Mouse (Mus musculus): ENCODE data around the gene Wdr17. TPM values are rescaled to one million over a fixed set of nuclear protein-coding genes. Genes with fewer than 3 reads are reported as not detected.

Wdr17 gene
- polyA plus RNA-seq (2015; fragmentation: Nextera tagmentation; extraction: Ambion mirVana): 0.10 and 0.45 TPM in 2 replicates

GRCm38 (mm10) chr8:54886987-54887785, at the start of gene Wdr17:
Gene Wdr17 (minus strand): TSS chr8:54887184.
- H3K4me2 ChIP-seq: no peak within 1 kb of the TSS
- no peak within 1 kb of the TSS for H3K4me3 ChIP-seq
- H3K27me3 ChIP-seq: no peaks in the 10 kb centered on the region
- no peaks in the 10 kb centered on the region for H3K9me3 ChIP-seq
- WGBS: 69% methylated on average over 9 of the region's 9 CpGs
- no peak for ATAC-seq (ENCODE audit: borderline replicate concordance, extremely low read depth, low FRiP score, low TSS enrichment)
- H3K9ac ChIP-seq: no peak within 1 kb of the TSS
- no peaks in the 10 kb centered on the region for H3K36me3 ChIP-seq
- H3K4me1 ChIP-seq: no peaks in the 10 kb centered on the region
- H3K27ac ChIP-seq: no peak within 1 kb of the TSS

GRCm38 (mm10) chr8:54932306-54932705, 45.3 kb upstream of the Wdr17 start:
- Histone ChIP-seq H3K4me1 (no peaks in the 10 kb centered on the region), H3K4me2 (no peak overlapping the region), H3K4me3 (no peak overlapping the region), H3K9ac (no peak overlapping the region), H3K9me3 (no peaks in the 10 kb centered on the region), H3K27ac (no peak overlapping the region), H3K27me3 (no peaks in the 10 kb centered on the region), H3K36me3 (no peaks in the 10 kb centered on the region)
- ATAC-seq (ENCODE audit: borderline replicate concordance, extremely low read depth, low FRiP score, low TSS enrichment): no peak
- WGBS: 60% methylated on average over 2 of the region's 2 CpGs

DNA sequence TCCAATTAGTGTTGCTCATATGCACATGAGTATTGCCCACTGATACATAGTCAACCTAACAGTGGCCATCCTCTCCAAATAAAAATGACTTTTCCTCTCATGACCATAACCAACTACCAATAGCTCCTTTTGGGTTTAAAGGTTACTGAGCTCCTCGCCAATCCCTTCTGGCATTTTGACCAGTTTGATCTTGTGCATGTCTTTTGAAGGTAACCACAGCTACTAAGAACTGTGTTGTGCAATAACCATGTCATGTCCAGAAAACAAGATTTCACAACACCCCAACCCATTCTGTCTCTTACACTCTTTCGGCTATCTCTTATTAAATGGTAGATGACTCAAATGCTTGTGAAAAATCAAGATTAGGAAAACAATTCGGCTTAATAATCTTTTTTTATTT, 38.0 kb upstream of the Wdr17 start:
- H3K4me1 ChIP-seq: no peaks in the 10 kb centered on the region
- no peak for ATAC-seq (ENCODE audit: borderline replicate concordance, extremely low read depth, low FRiP score, low TSS enrichment)
- no peak overlapping the region for H3K9ac ChIP-seq
- no peaks in the 10 kb centered on the region for H3K36me3 ChIP-seq
- no peak overlapping the region for H3K27ac ChIP-seq
- 70% methylated on average over 3 of the region's 3 CpGs for WGBS
- H3K4me2 ChIP-seq: no peak overlapping the region
- H3K27me3 ChIP-seq: no peaks in the 10 kb centered on the region
- no peak overlapping the region for H3K4me3 ChIP-seq
- H3K9me3 ChIP-seq: no peaks in the 10 kb centered on the region

DNA sequence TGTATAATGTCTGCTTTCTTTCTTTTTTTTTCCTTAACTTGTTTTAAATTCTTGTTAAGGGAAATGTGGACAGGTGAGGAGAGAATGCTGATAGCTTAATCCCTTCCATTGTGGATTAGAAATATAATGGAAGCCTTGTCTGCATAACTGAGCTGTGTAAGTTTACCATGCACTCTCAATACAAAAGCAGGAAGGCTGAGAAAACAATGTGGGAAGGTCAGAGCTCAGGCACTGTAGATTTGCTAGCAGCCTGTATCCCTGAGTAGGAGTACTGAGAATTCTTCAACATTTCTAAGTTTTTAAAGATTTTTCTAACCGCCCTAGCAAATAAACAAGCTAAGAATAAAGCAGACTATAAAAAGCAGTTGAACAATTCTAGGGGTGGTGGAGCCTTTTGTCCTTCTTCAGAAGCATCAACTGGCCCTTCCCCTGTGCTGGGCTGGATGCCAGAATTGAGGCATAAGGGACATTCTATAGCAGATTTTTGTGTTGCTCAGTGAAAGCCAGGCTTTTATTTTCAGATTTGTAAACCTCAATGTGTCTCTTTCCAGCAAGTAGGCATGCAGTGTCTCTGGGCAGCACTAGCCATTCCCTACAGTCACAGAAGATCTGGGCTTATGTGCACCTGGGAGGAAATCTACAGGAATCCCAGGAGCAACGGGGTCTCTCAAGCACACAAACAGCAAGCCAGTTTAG, 35.3 kb upstream of the Wdr17 start:
- WGBS: 36% methylated on average over 2 of the region's 2 CpGs
- H3K36me3 ChIP-seq: no peaks in the 10 kb centered on the region
- H3K4me3 ChIP-seq: no peak overlapping the region
- H3K27ac ChIP-seq: no peak overlapping the region
- ATAC-seq (ENCODE audit: borderline replicate concordance, extremely low read depth, low FRiP score, low TSS enrichment): no peak
- no peaks in the 10 kb centered on the region for H3K27me3 ChIP-seq
- H3K4me2 ChIP-seq: no peak overlapping the region
- H3K9ac ChIP-seq: no peak overlapping the region
- H3K9me3 ChIP-seq: no peaks in the 10 kb centered on the region
- H3K4me1 ChIP-seq: no peaks in the 10 kb centered on the region

DNA sequence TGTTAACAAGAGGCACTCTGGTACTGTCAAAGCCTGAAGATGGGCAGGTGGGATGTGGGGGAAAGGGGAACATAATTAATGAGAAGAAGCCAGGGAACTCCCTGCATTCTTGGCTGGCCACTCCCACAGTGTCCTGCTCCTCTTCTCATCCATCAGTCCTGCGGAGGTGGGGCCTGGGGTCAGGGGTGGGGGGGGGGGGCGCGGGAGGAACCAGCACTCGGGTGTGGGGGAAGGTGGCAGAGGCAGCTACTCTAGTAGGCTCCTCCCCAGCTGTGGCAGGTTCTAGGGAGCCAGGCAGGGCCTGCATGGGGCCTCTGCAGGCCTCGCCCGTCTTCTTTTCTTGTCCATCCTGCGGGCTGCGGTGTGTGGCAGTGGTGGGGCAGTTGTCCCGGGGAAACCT, 30.7 kb upstream of the Wdr17 start:
- H3K36me3 ChIP-seq: no peaks in the 10 kb centered on the region
- no peaks in the 10 kb centered on the region for H3K9me3 ChIP-seq
- no peak for ATAC-seq (ENCODE audit: borderline replicate concordance, extremely low read depth, low FRiP score, low TSS enrichment)

GRCm38 (mm10) chr8:54912891-54913290, 25.9 kb upstream of the Wdr17 start:
- Histone ChIP-seq H3K36me3 (no peaks in the 10 kb centered on the region), H3K27ac (no peak overlapping the region), H3K4me1 (no peaks in the 10 kb centered on the region), H3K9ac (no peak overlapping the region), H3K4me3 (no peak overlapping the region), H3K4me2 (no peak overlapping the region), H3K9me3 (no peaks in the 10 kb centered on the region), H3K27me3 (no peaks in the 10 kb centered on the region)
- 85% methylated on average over 2 of the region's 2 CpGs for WGBS
- ATAC-seq (ENCODE audit: borderline replicate concordance, extremely low read depth, low FRiP score, low TSS enrichment): no peak

More for the DNA sequence above, 30.7 kb upstream of the Wdr17 start:
- 45% methylated on average over 8 of the region's 9 CpGs for WGBS
- no peaks in the 10 kb centered on the region for H3K4me1 ChIP-seq
- no peak overlapping the region for H3K4me2 ChIP-seq
- no peak overlapping the region for H3K27ac ChIP-seq
- H3K27me3 ChIP-seq: no peaks in the 10 kb centered on the region
- H3K9ac ChIP-seq: no peak overlapping the region
- no peak overlapping the region for H3K4me3 ChIP-seq

GRCm38 (mm10) chr8:54899444-54899843, 12.5 kb upstream of the Wdr17 start:
- no peaks in the 10 kb centered on the region for H3K9me3 ChIP-seq
- H3K36me3 ChIP-seq: no peaks in the 10 kb centered on the region
- no peaks in the 10 kb centered on the region for H3K27me3 ChIP-seq
- no peak overlapping the region for H3K4me3 ChIP-seq
- 85% methylated on average over 2 of the region's 2 CpGs for WGBS
- no peak overlapping the region for H3K27ac ChIP-seq
- H3K9ac ChIP-seq: no peak overlapping the region
- H3K4me2 ChIP-seq: no peak overlapping the region
- no peak for ATAC-seq (ENCODE audit: borderline replicate concordance, extremely low read depth, low FRiP score, low TSS enrichment)
- no peaks in the 10 kb centered on the region for H3K4me1 ChIP-seq

GRCm38 (mm10) chr8:54894637-54895322, 7.8 kb upstream of the Wdr17 start:
- Histone ChIP-seq H3K4me3 (no peak overlapping the region), H3K4me1 (no peaks in the 10 kb centered on the region), H3K9me3 (no peaks in the 10 kb centered on the region), H3K36me3 (no peaks in the 10 kb centered on the region), H3K27me3 (no peaks in the 10 kb centered on the region), H3K9ac (no peak overlapping the region), H3K4me2 (no peak overlapping the region), H3K27ac (no peak overlapping the region)
- WGBS: 67% methylated on average over 2 of the region's 2 CpGs
- ATAC-seq (ENCODE audit: borderline replicate concordance, extremely low read depth, low FRiP score, low TSS enrichment): no peak

- Histone ChIP-seq H3K9me3 (no peaks in the 10 kb centered on the region), H3K9ac (no peak overlapping the region), H3K36me3 (no peaks in the 10 kb centered on the region), H3K27ac (no peak overlapping the region), H3K27me3 (no peaks in the 10 kb centered on the region), H3K4me1 (no peaks in the 10 kb centered on the region), H3K4me2 (no peak overlapping the region), H3K4me3 (no peak overlapping the region)
- no peak for ATAC-seq (ENCODE audit: borderline replicate concordance, extremely low read depth, low FRiP score, low TSS enrichment)
- WGBS: 77% methylated on average over 1 of the region's 1 CpGs
These were observed 7.2 kb upstream of the Wdr17 start for GRCm38 (mm10) chr8:54894180-54894579.

DNA sequence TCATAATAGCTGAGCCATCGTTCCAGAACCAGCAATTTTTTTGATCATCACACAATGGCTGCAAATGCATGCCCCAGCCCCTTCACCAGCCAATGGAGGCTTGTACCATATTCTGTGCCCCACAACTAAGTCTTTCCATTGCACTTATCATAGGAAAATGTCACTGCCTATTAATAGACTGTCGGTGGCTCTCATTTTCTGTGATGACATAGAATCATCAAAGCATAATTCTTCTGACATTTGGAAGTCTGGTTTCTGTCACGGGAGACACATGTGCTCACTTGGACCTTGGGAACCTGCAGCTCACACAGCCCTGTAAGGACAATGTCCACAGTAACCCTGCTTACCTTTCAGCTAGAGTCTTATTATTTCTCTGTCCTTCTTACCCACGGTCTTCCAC, 424 bp downstream of the Wdr17 start:
- H3K4me1 ChIP-seq: no peaks in the 10 kb centered on the region
- no peaks in the 10 kb centered on the region for H3K36me3 ChIP-seq
- H3K27me3 ChIP-seq: no peaks in the 10 kb centered on the region
- no peak overlapping the region for H3K4me2 ChIP-seq
- H3K9ac ChIP-seq: no peak overlapping the region
- H3K4me3 ChIP-seq: no peak overlapping the region
- WGBS: 80% methylated on average over 4 of the region's 4 CpGs
- no peak for ATAC-seq (ENCODE audit: borderline replicate concordance, extremely low read depth, low FRiP score, low TSS enrichment)
- no peak overlapping the region for H3K27ac ChIP-seq
- no peaks in the 10 kb centered on the region for H3K9me3 ChIP-seq

DNA sequence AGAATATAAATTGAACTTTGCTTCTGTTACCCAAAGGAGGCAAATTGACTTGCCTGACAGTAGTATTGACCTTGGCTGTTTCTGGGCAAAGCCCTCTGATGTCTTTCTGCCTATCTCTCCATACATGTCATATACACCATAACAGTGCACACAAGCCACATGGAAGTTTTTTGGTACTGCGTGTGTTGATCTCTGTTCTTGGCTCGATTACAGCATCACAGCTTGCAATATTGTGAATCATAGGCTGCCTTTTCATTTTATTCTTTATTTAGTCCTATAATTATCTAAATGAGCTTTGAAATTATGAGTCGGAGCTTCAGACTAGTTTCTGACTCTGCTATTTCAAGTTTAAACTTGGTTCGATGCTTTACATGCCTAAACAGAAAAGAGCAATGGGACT, 10.5 kb downstream of the Wdr17 start:
- Histone ChIP-seq H3K4me1 (no peaks in the 10 kb centered on the region), H3K27ac (no peak overlapping the region), H3K4me2 (no peak overlapping the region), H3K27me3 (no peaks in the 10 kb centered on the region), H3K9ac (no peak overlapping the region), H3K36me3 (no peaks in the 10 kb centered on the region), H3K4me3 (no peak overlapping the region), H3K9me3 (no peaks in the 10 kb centered on the region)
- ATAC-seq (ENCODE audit: borderline replicate concordance, extremely low read depth, low FRiP score, low TSS enrichment): no peak
- 80% methylated on average over 4 of the region's 4 CpGs for WGBS

DNA sequence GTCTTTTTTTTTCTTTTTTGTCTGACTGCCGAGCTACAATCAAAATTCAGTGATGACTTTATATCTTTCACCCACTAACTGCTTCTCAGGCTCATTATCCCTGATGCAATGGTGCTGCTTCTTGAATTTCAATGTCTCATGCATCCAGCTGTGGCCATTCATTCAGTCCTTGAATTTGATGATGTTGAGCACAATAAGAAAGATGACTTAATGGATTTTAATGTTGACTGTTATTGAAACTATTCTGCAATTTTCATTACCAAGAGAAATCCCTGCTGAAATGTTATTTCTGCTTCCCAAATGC, 22.3 kb downstream of the Wdr17 start:
- Histone ChIP-seq H3K36me3 (no peaks in the 10 kb centered on the region), H3K4me1 (no peaks in the 10 kb centered on the region), H3K9ac (no peak overlapping the region), H3K27ac (no peak overlapping the region), H3K27me3 (no peaks in the 10 kb centered on the region), H3K4me2 (no peak overlapping the region), H3K9me3 (no peaks in the 10 kb centered on the region), H3K4me3 (no peak overlapping the region)
- WGBS: 68% methylated on average over 1 of the region's 1 CpGs
- no peak for ATAC-seq (ENCODE audit: borderline replicate concordance, extremely low read depth, low FRiP score, low TSS enrichment)

All from lung, embryonic 15.5 days (tissue).